ENCODE assay signal across 8 mouse cellular contexts in the genomic region with DNA sequence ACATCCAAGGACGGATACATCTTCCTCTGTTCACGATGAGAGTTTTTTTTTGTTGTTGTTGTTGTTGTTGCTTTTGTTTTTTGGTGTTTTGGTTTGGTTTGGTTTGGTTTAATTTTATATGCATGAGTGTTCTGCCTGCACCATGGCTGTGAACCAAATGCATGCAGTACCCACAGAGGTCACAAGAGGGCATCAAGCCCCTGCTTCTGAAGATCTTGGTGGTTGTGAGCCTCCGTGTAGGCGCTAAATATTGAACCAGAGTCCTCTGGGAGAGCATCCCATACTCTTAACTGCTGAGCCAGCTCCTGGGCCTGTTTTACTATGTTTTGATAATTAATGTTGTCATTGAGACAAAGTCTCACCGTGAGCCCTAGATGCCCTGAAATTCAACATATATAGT. TPM values are rescaled to one million over a fixed set of nuclear protein-coding genes. Genes with fewer than 3 reads are reported as not detected.
DNase-seq lines count a peak whose midpoint lies in the region; ATAC-seq and TF ChIP-seq lines count a peak whose summit lies in the region.

No protein-coding gene starts in this region.

- H3K9me3 ChIP-seq in heart, postnatal 0 days (replicated peaks; ENCODE audit: control insufficient read depth, low read length) = no peaks in the 10 kb centered on the region; the same call in 1 of the 2 replicates
- H3K9me3 ChIP-seq in MEL (replicated peaks; ENCODE audit: insufficient read depth, low read length) = no peaks in the 10 kb centered on the region
- H3K9me3 ChIP-seq in liver, postnatal 0 days (ENCODE audit: low read length) = no peaks in the 10 kb centered on the region

- no peak overlapping the region for H3K4me2 ChIP-seq in heart, postnatal 0 days (ENCODE audit: low read depth, low read length)
- H3K4me2 ChIP-seq in liver, postnatal 0 days (ENCODE audit: low read depth, low read length) = no peak overlapping the region

- H3K4me1 ChIP-seq in heart, postnatal 0 days (ENCODE audit: control insufficient read depth, insufficient read depth) = no peaks in the 10 kb centered on the region
- H3K4me1 ChIP-seq in MEL (ENCODE audit: control insufficient read depth in 1 of 2, insufficient read depth in 2 of 2, low read length in 2 of 2) = peaks cover 3 to 10% of the 10 kb centered on the region in 2 experiments; a peak in 3 of 4 replicates
- no peaks in the 10 kb centered on the region for H3K4me1 ChIP-seq in liver, postnatal 0 days (ENCODE audit: insufficient read depth)

- H3K4me3 ChIP-seq in heart, postnatal 0 days (ENCODE audit: low read depth, low read length) = no peak overlapping the region
- H3K4me3 ChIP-seq in MEL (ENCODE audit: control insufficient read depth in 1 of 2, insufficient read depth in 1 of 2, low read depth in 2 of 2, low read length in 2 of 2) = no peak overlapping the region
- H3K4me3 ChIP-seq in liver, postnatal 0 days (ENCODE audit: low read depth, low read length) = no peak overlapping the region

- peak; percentile 56 for TF ChIP-seq CTCF in heart, postnatal 0 days (IDR thresholded peaks at IDR 0.05; ENCODE audit: low read depth)
- TF ChIP-seq CTCF in MEL (IDR thresholded peaks at IDR 0.05 in 2 of 3, conservative IDR thresholded peaks at IDR 0.05 in 1 of 3; ENCODE audit: control insufficient read depth in 1 of 3, insufficient read depth in 1 of 3, low read depth in 2 of 3, low read length in 3 of 3, poor library complexity in 1 of 3, severe bottlenecking in 1 of 3) = peak; percentile 82 to 92 (median 84)
- peak; percentile 68 for TF ChIP-seq CTCF in liver, postnatal 0 days (IDR thresholded peaks at IDR 0.05; ENCODE audit: low read depth)

- TF ChIP-seq RAD21 in MEL (IDR thresholded peaks at IDR 0.05; ENCODE audit: low read depth, low read length) = peak; percentile 96

- no peaks in the 10 kb centered on the region for H3K79me2 ChIP-seq in MEL (ENCODE audit: control insufficient read depth, insufficient read depth, low read length, poor library complexity)

- no peaks in the 10 kb centered on the region for H3K27me3 ChIP-seq in heart, postnatal 0 days (ENCODE audit: control insufficient read depth, insufficient read depth, low read length)
- no peaks in the 10 kb centered on the region for H3K27me3 ChIP-seq in MEL (ENCODE audit: control insufficient read depth in 1 of 2, insufficient read depth in 2 of 2, low read length in 2 of 2)
- H3K27me3 ChIP-seq in liver, postnatal 0 days (ENCODE audit: insufficient read depth, low read length) = no peaks in the 10 kb centered on the region

- intact Hi-C loops in left cerebral cortex, postnatal 4 days (cut with DNase I) = no loop called here

- no peaks in the 10 kb centered on the region for H3K36me3 ChIP-seq in heart, postnatal 0 days (replicated peaks; ENCODE audit: control insufficient read depth, insufficient read depth, low read length)
- peaks cover 0 to 4% of the 10 kb centered on the region in 2 experiments; a peak in 2 of 4 replicates for H3K36me3 ChIP-seq in MEL (ENCODE audit: control insufficient read depth in 1 of 2, insufficient read depth in 2 of 2, low read length in 2 of 2)
- no peaks in the 10 kb centered on the region for H3K36me3 ChIP-seq in liver, postnatal 0 days (replicated peaks; ENCODE audit: insufficient read depth, low read length)

- DNase-seq in heart, postnatal 0 days (ENCODE audit: low spot score) = no peak
- no peak for DNase-seq in heart, adult 9 months (ENCODE audit: low spot score in 2 of 2)
- DNase-seq in 3T3-L1 (ENCODE audit: low read depth, low spot score) (peak; percentile 50), MEL (ENCODE audit: low read depth, low spot score) (peak; percentile 76)
- DNase-seq in liver, postnatal 0 days = peak; percentile 43
- no peak for DNase-seq in ovary, adult 18-20 months (ENCODE audit: low spot score)
- DNase-seq in left cerebral cortex, postnatal 4 days = no peak
- DNase-seq in gastrocnemius, adult 8-10 months (ENCODE audit: low spot score in 2 of 2) = no peak

- TF ChIP-seq EP300 in heart, postnatal 0 days (IDR thresholded peaks at IDR 0.05; ENCODE audit: low read depth) = no peak
- no peak for TF ChIP-seq EP300 in MEL (IDR thresholded peaks at IDR 0.05; ENCODE audit: low read depth in 1 of 2, low read length in 2 of 2)
- TF ChIP-seq EP300 in liver, postnatal 0 days (IDR thresholded peaks at IDR 0.05; ENCODE audit: low read depth) = no peak

- no peak for ATAC-seq in heart, postnatal 0 days (ENCODE audit: insufficient read depth, low read depth)
- ATAC-seq in liver, postnatal 0 days = no peak

- no peak for TF ChIP-seq POLR2A in MEL (IDR thresholded peaks at IDR 0.05; ENCODE audit: control insufficient read depth in 1 of 2, insufficient read depth in 1 of 2, low read depth in 1 of 2, low read length in 2 of 2, poor library complexity in 1 of 2)

- H3K27ac ChIP-seq in heart, postnatal 0 days (ENCODE audit: low read depth) = no peak overlapping the region
- no peak overlapping the region for H3K27ac ChIP-seq in MEL (ENCODE audit: control insufficient read depth, low read depth, low read length)
- no peak overlapping the region for H3K27ac ChIP-seq in liver, postnatal 0 days (ENCODE audit: low read depth)

- WGBS in heart, postnatal 0 days = 62% methylated on average over 5 of the region's 5 CpGs
- WGBS in liver, postnatal 0 days (ENCODE audit: insufficient replicate concordance) = 49% methylated on average over 5 of the region's 5 CpGs

- H3K9ac ChIP-seq in heart, postnatal 0 days (replicated peaks; ENCODE audit: low read depth, low read length) = no peak overlapping the region
- no peak overlapping the region for H3K9ac ChIP-seq in MEL (ENCODE audit: control insufficient read depth, low read depth, low read length, poor library complexity, severe bottlenecking)
- H3K9ac ChIP-seq in liver, postnatal 0 days (replicated peaks) = no peak overlapping the region

TF ChIP-seq in MEL, 35 proteins besides CTCF, POLR2A, EP300 and RAD21:
- peak; percentile 78 for TF ChIP-seq ZC3H11A (IDR thresholded peaks at IDR 0.05; ENCODE audit: low read depth, low read length)
- 0 out of 2 replicates have a peak, but pooled peaks have one; percentile 38 for TF ChIP-seq MYC (IDR thresholded peaks at IDR 0.05; ENCODE audit: low read depth, low read length)
- TF ChIP-seq SMC3 (IDR thresholded peaks at IDR 0.05; ENCODE audit: low read depth, low read length) = peak; percentile 81
- no peak for TF ChIP-seq E2F4 (IDR thresholded peaks at IDR 0.05; ENCODE audit: borderline replicate concordance, low read depth, low read length)
- 0 out of 2 replicates have a peak, but pooled peaks have one; percentile 10 for TF ChIP-seq MAX (IDR thresholded peaks at IDR 0.05; ENCODE audit: low read length)
- no peak for TF ChIP-seq POLR2AphosphoS5 (IDR thresholded peaks at IDR 0.05; ENCODE audit: borderline replicate concordance, low read depth, low read length)
- peak; percentile 18; the same call in 1 of the 2 replicates for TF ChIP-seq BHLHE40 (IDR thresholded peaks at IDR 0.05; ENCODE audit: borderline replicate concordance, low read depth, low read length)
- no peak for TF ChIP-seq USF2 (IDR thresholded peaks at IDR 0.05; ENCODE audit: borderline replicate concordance in 1 of 2, insufficient read depth in 1 of 2, low read depth in 1 of 2, low read length in 2 of 2)
TF ChIP-seq in MEL: peak in this region for 5.

RNA-seq across cellular contexts. Expression of a gene that starts 11.0 kb away (rescaled TPM):
- 12.6 and 33.7 TPM in 2 replicates for total RNA-seq in heart, postnatal 0 days (2014; rRNA removed; ENCODE audit: low replicate concordance)
- 4.3 TPM in 2 replicates for polyA plus RNA-seq in heart, postnatal 0 days (2015; fragmentation: Nextera tagmentation; extraction: Ambion mirVana)
- total RNA-seq in MEL (2012; rRNA removed) = 15.3 and 15.9 TPM in 2 replicates
- 10 to 100 TPM in 1 of 2 experiments, not detected in 1; 20.7 TPM for polyA plus RNA-seq in MEL (2012; ENCODE audit: insufficient read depth in 1 of 2, insufficient read length in 2 of 2, low read depth in 1 of 2, low replicate concordance in 2 of 2, missing spikeins in 1 of 2)
- 2.2 and 2.4 TPM in 2 replicates for polyA plus RNA-seq in liver, postnatal 0 days (2015; fragmentation: Nextera tagmentation; extraction: Ambion mirVana)
- 10 to 100 TPM; 18.3 to 19.6 TPM for total RNA-seq in left cerebral cortex, postnatal 4 days (2021)
- 1 to 10 TPM; 2.0 to 4.7 (median 3.1) TPM for total RNA-seq in gastrocnemius, adult 8-10 months (2022)

Comparison
In these comparisons a context has a peak if more than half of its experiments do, and no peak if none do; other contexts are left out.
1. DNase-seq: peak in 3T3-L1 (single experiment), MEL (single experiment) and liver, postnatal 0 days (single experiment); none in heart, postnatal 0 days (single experiment), heart, adult 9 months (0 of 2), ovary, adult 18-20 months (single experiment), left cerebral cortex, postnatal 4 days (single experiment) and gastrocnemius, adult 8-10 months (0 of 2).
2. Peak in every context shown above with its lines, with median percentiles within 50 percentile points of each other: CTCF ChIP-seq.